Mouse (Mus musculus) lung, postnatal 14 days (tissue): ENCODE measurements around the gene Pi16.

Experiments used
- DNase-seq: peaks from one replicate; pipeline ENCODE4 v3.0.0; 2021

The Pi16 gene

DNA sequence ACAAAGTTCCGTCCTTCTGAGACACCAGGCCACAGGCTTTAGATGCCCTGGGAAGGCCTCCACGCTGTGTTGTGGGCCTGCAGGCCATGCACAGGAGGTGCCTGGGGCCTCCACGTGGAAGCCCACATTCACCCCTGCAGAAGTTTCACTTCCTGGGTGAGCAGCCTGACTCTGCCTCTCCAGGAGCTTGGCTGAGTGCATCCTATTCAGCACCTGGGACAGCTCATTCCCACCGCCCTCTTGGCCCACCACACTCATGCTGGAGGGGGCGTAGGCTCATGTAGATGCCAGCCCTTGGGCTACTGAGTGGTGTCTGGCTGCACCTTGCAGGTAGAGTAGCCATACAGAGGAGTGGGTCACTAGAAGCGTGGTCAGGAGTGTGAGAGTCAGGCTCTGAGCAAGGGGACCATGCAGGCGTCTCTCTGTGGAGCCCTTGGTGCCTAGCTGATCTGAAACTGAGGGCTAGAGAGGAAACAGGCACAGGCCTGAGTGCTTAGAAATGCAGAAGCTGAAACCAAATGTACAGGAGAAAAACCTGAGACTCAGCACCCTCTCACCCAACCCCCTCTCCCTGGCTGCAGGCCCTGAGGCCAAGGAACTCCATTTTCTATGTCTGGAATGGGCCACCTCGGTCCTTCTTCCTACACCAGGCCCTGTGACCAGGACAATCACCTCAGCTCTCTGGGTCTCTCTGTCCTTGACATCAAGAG, 44.7 kb downstream of the Pi16 start:
- no peak for DNase-seq

DNA sequence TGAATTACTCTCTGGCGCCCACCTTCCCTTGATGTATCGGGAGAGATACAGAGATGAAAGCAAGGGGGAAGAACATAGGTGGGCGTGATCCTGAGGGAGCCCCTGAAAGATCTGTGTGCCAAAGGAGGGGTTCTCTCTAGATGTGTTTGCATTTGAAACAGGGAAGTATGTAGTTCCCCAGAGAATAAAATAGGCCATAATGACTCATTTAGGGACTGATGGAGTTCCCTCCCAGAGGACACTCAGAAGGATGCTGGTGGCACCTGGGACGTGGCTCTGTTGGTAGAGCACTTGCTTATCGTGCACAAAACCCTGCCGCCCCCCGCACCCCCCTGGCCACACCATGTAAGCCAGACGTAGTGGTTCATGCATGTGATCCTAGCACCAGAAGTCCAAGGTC, 45.6 kb downstream of the Pi16 start:
- no peak for DNase-seq

DNA sequence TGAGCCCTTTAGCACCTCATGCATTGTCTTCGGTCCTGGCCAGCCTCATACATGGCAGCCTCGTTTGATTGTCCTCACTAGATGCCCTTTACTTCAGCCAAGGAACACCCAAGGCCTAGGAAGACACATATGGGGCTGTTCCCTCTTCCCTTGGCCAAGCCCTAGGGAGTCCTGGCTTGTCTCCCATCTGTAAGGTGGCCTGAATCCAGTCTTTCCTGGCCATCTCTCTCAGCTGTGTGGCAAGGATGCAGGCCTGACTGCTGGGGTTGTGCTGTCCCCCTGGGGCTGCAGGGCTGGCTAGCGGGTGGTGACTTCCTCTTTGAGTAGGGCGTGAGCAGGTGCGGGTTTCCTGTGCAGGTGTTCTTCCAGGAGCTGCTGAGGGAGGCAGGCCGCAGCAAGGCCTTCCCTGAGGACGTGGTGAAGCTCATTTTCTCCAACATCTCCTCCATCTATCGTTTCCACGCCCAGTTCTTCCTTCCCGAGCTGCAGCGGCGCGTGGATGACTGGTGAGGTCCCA, 47.7 kb downstream of the Pi16 start:
- DNase-seq: no peak

DNA sequence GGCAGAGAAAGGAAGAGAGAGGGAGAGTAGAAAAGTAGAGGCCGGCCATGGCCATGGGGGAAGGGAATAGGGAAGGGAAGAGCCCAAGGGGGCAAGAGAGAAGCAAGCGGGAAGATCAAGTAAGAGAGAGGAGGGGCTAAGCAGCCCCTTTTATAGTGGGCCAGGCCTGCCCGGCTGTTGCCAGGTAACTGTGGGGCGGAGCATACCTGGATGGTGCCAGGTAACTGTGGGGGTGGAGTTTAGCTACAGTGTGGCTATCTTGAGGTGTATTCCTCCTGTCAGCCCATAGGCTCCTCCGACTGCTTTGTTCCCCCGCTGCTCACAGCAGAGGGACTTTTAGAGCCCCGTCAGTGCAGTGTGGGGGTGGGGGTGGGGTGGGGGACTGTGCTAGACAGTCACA, 51.2 kb downstream of the Pi16 start:
- peak; percentile 45 for DNase-seq

DNA sequence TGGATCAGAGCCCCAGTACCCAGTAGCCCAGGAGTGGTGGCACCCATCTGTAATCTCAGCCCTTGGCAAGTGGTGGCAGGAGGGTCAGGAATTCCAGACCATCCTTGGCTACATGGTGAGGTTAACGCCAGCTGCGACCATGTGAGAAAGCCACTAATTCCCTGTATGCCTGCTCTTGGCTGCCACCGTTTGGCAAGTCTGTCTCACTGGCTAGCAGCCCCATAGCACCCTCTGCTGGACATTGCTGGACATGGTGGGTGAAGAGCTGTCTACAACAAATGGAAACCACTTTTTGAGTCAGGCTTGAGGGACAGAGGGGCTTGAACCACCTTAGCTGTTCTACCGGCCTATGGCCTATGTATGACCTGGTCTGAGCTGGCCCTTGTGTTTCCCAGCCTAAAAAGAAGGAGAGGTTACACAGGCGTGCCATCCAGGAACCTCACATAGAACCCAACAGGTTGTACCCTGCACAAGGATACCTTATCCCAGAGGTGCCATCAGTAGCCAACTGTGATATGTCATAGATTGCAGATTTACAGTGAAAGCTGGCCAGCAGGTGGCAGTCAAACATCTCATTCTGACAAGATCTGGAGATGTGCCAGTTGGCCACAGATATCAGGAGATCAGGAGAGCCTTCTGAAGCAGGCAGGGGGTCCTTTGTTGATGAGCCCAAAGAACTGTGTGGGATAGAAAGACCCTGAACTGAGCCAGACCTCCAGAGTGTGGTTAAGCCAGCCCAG, 53.7 kb downstream of the Pi16 start:
- peak; percentile 97 for DNase-seq

DNA sequence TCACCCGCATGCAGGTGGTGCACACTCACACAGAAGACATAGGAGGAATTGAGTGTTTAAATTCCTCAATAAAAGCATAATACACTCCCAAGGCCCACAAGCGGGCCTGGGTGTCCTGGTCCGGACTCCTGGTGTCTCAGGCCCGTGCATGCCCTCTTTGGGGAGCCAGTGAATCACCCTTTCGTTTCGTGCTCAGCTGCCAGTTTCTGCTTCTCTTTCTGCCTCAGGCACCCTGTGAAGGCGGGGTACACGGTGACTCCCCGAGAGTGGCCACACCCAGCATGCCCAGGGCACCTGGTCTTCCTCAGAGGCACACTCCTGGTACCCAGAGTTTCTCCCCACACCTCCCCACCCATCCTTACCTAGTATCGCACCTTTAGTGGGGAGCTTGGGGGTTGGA, 58.4 kb downstream of the Pi16 start:
- no peak for DNase-seq

DNA sequence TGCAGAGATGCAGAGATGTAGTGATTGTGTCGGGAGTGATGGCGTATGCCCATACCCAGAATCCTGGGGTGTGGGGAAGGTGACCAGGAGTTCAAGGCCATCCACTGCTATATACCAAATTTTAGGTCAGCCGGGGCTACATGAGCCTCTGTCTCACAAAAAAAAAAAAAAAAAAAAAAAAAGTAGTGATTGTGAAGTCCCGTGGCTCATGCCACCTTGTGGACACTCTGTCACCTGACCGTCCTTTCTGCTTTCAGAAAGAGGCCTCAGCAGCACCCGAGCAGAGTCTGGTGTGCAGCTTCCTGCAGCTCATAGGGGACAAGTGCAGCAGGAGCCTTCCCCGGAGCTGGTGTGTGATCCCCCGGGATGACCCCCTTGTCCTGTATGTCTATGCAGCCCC, 60.6 kb downstream of the Pi16 start:
- no peak for DNase-seq
